Mouse (Mus musculus): Measurements from ENCODE around the gene Gorab.

The Gorab gene

GRCm38 (mm10) chr1:163403498-163404126 is at the start of gene Gorab:
Gene Gorab (minus strand): TSS chr1:163403669.
- peak; percentile 92 to 93 for DNase-seq (ENCODE audit: low spot score in 2 of 2)

- no peak for DNase-seq (ENCODE audit: low spot score in 2 of 2)
Observed at GRCm38 (mm10) chr1:163443832-163444231, 40.4 kb upstream of the Gorab start.

DNA sequence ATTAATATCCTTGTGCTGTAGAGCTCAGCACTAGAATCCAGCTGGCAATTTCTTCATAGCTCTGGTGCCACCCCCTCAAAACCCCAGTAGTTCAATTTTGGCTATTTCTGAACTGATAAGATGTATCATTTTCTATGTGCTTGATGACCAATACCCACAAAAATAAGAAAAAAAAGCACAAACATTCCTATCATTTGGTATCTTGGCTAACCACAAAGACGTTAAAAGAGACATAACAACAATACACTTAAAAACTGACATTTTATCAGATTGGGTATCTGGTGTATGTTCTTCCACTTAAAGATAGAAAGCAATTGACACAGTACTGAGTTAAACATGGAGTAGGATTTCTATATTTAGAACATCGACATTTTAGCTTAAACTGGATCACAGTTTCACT is 35.5 kb upstream of the Gorab start:
- no peak for DNase-seq (ENCODE audit: low spot score in 2 of 2)

DNA sequence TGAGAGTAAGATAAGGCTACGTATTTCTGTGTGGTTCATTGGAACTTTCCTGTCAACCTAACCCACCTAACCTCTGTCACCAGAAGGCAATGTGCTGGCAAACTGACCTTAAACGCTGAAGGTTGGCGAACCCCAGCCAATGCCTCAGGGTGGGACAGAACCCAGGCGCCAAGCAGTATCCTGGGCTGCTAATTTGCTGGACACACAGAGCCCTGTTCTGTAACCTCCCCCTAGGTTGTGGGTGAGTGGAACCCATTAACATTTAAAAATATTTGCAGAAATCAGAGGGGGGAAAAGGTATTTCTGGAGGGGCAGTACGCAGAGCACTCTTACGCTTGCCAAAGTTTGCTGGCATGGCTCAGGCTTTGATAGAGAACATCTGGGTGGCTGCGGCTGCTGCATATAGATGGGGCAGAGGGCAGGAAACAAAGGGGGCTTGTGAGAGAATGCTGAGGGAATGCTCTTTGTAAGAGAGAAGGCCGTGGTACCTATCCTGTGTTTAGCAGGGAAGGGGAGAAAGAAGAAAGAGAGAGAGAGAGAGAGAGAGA is 20.1 kb upstream of the Gorab start:
- no peak for DNase-seq (ENCODE audit: low spot score in 2 of 2)

GRCm38 (mm10) chr1:163417191-163417590 is 13.7 kb upstream of the Gorab start:
- DNase-seq (ENCODE audit: low spot score in 2 of 2), result no peak

GRCm38 (mm10) chr1:163414200-163414599 is 10.7 kb upstream of the Gorab start:
- DNase-seq (ENCODE audit: low spot score in 2 of 2), result no peak

DNA sequence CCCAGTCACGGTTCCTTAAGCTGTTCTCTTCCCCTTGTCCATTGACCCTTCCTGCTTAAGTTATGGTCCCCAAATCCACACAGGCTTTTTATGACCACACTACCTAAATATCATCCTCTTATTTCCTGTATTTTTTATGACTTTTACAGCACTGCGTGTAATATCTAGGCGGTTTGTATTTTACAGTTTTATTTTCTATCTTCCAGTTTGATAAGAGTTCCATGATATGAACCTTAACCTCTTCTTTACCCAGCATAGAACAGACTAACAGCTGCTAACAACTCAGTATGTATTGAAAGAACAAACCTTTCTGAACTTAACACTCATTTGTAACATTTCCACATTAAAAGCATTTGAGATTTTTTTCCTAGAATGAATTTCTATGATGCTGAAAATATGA is 2.7 kb upstream of the Gorab start:
- no peak for DNase-seq (ENCODE audit: low spot score in 2 of 2)

GRCm38 (mm10) chr1:163391321-163391720 is 12.1 kb downstream of the Gorab start:
- DNase-seq (ENCODE audit: low spot score in 2 of 2), result no peak

- no peak for DNase-seq (ENCODE audit: low spot score in 2 of 2)
Observed at GRCm38 (mm10) chr1:163390044-163390443, 13.4 kb downstream of the Gorab start.

- no peak for DNase-seq (ENCODE audit: low spot score in 2 of 2)
Observed at GRCm38 (mm10) chr1:163386196-163386595, 17.3 kb downstream of the Gorab start.

GRCm38 (mm10) chr1:163383442-163384027 is 19.9 kb downstream of the Gorab start:
- no peak for DNase-seq (ENCODE audit: low spot score in 2 of 2)

- DNase-seq (ENCODE audit: low spot score in 2 of 2), result no peak
Observed at GRCm38 (mm10) chr1:163382048-163382719, 21.3 kb downstream of the Gorab start.

DNA sequence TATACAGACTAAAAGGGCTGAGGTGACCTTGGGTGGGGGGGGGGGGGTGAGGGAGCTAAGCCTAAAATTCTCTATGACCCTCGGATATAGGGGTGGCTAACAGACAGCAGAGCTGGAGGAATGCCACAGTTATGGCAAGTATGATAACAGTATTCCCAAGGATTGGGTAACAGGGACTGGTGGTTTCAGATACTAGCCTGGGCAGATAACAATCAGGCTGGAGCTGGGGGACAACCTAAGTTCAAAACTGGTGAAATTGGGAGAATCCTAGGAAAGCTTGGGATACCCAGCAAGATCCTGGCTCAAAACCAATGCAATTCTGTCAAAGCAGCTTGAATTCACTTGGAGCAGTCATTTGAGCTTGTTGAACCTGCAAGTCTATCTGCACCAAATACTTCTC is 22.9 kb downstream of the Gorab start:
- DNase-seq (ENCODE audit: low spot score in 2 of 2), result no peak

- no peak for DNase-seq (ENCODE audit: low spot score in 2 of 2)
Observed at GRCm38 (mm10) chr1:163380072-163380471, 23.4 kb downstream of the Gorab start.

DNA sequence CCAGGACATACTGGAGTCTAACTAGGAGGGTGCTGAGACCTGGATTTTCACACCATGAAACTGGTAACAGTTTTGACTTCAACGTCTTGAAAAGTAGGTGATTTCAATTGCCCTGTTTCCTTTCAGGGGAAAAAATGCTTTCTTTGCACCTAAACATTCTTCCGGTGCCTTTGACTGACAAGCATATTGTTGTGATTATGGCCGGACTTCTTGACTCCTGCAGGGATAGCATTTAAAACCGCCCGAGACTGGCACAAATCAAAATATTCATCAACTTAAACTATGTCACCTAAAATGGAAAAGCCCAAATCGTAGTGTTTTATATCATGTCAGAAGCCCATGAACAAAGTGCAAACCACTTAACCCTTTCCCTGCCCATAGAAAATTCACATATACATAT is 25.5 kb downstream of the Gorab start:
- DNase-seq (ENCODE audit: low spot score in 2 of 2), result no peak

- no peak for DNase-seq (ENCODE audit: low spot score in 2 of 2)
Observed at GRCm38 (mm10) chr1:163376818-163377581, 26.5 kb downstream of the Gorab start.

GRCm38 (mm10) chr1:163374455-163374854 is 29.0 kb downstream of the Gorab start:
- no peak for DNase-seq (ENCODE audit: low spot score in 2 of 2)

GRCm38 (mm10) chr1:163362202-163362601 is 41.3 kb downstream of the Gorab start:
- DNase-seq (ENCODE audit: low spot score in 2 of 2), result no peak

DNA sequence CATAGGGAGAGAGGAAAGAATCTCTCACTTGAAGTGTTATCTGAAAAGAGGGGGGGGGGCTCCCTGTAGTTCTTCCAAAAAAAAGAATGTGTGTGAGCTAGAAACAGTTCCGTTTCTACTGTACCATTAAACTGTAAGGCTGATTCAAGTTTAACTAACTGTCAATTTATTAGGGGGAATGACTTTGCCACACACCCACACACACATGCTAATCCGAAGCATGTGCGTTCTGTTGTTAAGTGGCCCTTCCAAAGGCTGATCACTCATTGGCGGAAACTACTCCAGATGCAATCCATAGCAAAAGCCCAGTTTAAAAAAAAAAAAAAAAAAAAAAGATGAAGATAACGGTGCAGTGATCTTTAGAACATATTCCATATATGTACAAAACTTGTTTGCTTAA is 42.1 kb downstream of the Gorab start:
- DNase-seq (ENCODE audit: low spot score in 2 of 2), result no peak

- DNase-seq (ENCODE audit: low spot score in 2 of 2), result no peak
Observed at GRCm38 (mm10) chr1:163360796-163361195, 42.7 kb downstream of the Gorab start.

DNA sequence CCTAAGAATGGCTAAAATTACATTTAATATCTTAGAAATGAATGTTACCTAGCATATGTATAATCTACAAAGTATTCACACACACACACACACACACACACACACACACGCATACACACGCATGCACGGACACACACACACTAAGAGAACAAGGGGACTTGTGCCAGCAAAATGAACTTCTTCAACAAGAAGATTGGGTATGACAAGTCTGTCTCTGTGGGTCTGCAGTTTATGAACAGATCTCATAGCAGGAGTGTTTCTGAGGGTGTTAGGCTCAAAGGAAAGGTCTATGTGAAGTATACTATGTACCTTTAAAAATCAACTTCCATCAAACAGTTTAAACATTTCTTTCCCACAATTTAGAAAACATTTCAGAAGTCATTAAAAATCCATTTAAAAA is 43.9 kb downstream of the Gorab start:
- DNase-seq (ENCODE audit: low spot score in 2 of 2), result no peak

DNA sequence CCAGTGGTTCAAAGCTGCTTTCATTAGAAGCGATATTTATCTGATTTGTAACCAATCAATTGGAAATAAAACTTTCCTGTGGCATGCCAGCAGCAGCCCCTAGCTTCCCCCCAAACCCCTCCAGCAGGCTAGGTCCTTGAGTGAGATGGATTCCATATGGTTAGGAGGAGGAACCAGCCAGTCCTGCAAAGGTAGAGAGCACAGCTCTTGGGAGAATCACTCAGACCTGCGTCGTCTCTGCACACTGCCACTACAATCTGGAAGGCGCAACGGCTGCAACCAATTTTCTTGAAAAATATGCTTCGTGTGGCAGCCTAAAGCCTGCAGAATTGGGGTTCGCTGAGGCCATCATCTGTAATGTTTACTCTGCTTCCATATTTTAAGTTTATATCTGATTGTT is 45.3 kb downstream of the Gorab start:
- no peak for DNase-seq (ENCODE audit: low spot score in 2 of 2)
